Mouse (Mus musculus): Measurements from ENCODE around the gene Clca3a1. TPM values are rescaled to one million over a fixed set of nuclear protein-coding genes. Genes with fewer than 3 reads are reported as not detected.
"Not testable (repeated sequence)": the region's sequence is repeated elsewhere in the genome, so short reads cannot be mapped to it uniquely, and the experiment has no call there.

Clca3a1 gene
- polyA plus RNA-seq (2016; fragmentation: Nextera tagmentation; extraction: Ambion mirVana), result 0.12 and 0.20 TPM in 2 replicates

- no peak within 1 kb of the TSS for H3K27ac ChIP-seq
- H3K4me1 ChIP-seq, result no peaks in the 10 kb centered on the region
- no peak within 1 kb of the TSS for H3K9ac ChIP-seq
- no peak for ATAC-seq (ENCODE audit: low FRiP score)
- no peak within 1 kb of the TSS for H3K4me2 ChIP-seq
- H3K27me3 ChIP-seq, result no peaks in the 10 kb centered on the region
- whole genome bisulfite sequencing, result 83% methylated on average over 10 of the region's 11 CpGs
- H3K36me3 ChIP-seq (replicated peaks), result no peaks in the 10 kb centered on the region
- no peak within 1 kb of the TSS for H3K4me3 ChIP-seq (replicated peaks)
- H3K9me3 ChIP-seq, result no peaks in the 10 kb centered on the region
These were observed at the start of gene Clca3a1 for GRCm38 (mm10) chr3:144760592-144761309. TSS of gene Clca3a1 (minus strand) at chr3:144760977.

GRCm38 (mm10) chr3:144808153-144808925 is 47.6 kb upstream of the Clca3a1 start:
- not testable (repeated sequence) for H3K4me3 ChIP-seq (replicated peaks); H3K9ac ChIP-seq; H3K27me3 ChIP-seq; H3K9me3 ChIP-seq; H3K27ac ChIP-seq; H3K36me3 ChIP-seq (replicated peaks); H3K4me1 ChIP-seq; H3K4me2 ChIP-seq
- 68% methylated on average over 16 of the region's 17 CpGs for WGBS
- ATAC-seq (ENCODE audit: low FRiP score), result peak; percentile 57; the same call in 1 of the 2 replicates

- WGBS, result 58% methylated on average over 2 of the region's 2 CpGs
- H3K27ac ChIP-seq; ATAC-seq (ENCODE audit: low FRiP score); H3K9me3 ChIP-seq; H3K36me3 ChIP-seq (replicated peaks); H3K27me3 ChIP-seq; H3K4me3 ChIP-seq (replicated peaks); H3K4me1 ChIP-seq; H3K9ac ChIP-seq; H3K4me2 ChIP-seq: not testable (repeated sequence)
These were observed 45.8 kb upstream of the Clca3a1 start for GRCm38 (mm10) chr3:144806626-144807025.

- no peak overlapping the region for H3K4me2 ChIP-seq
- no peak overlapping the region for H3K9ac ChIP-seq
- H3K36me3 ChIP-seq (replicated peaks), result no peaks in the 10 kb centered on the region
- H3K27ac ChIP-seq, result no peak overlapping the region
- H3K27me3 ChIP-seq, result no peaks in the 10 kb centered on the region
- no peaks in the 10 kb centered on the region for H3K9me3 ChIP-seq
- ATAC-seq (ENCODE audit: low FRiP score), result no peak
- 36% methylated on average over 8 of the region's 8 CpGs for WGBS
- no peak overlapping the region for H3K4me3 ChIP-seq (replicated peaks)
- H3K4me1 ChIP-seq, result no peaks in the 10 kb centered on the region
These were observed 41.1 kb upstream of the Clca3a1 start for GRCm38 (mm10) chr3:144801861-144802260.

- Histone ChIP-seq H3K27ac (no peak overlapping the region), H3K4me2 (no peak overlapping the region), H3K9ac (no peak overlapping the region), H3K9me3 (no peaks in the 10 kb centered on the region), H3K27me3 (no peaks in the 10 kb centered on the region), H3K4me3 (replicated peaks) (no peak overlapping the region), H3K4me1 (no peaks in the 10 kb centered on the region), H3K36me3 (replicated peaks) (no peaks in the 10 kb centered on the region)
- 84% methylated on average over 11 of the region's 11 CpGs for WGBS
- ATAC-seq (ENCODE audit: low FRiP score), result no peak
These were observed 24.7 kb upstream of the Clca3a1 start for GRCm38 (mm10) chr3:144785181-144786148.

GRCm38 (mm10) chr3:144765161-144765560 is 4.4 kb upstream of the Clca3a1 start:
- Histone ChIP-seq H3K4me2 (no peak overlapping the region), H3K9ac (no peak overlapping the region), H3K36me3 (replicated peaks) (no peaks in the 10 kb centered on the region), H3K27me3 (no peaks in the 10 kb centered on the region), H3K9me3 (no peaks in the 10 kb centered on the region), H3K4me1 (no peaks in the 10 kb centered on the region), H3K4me3 (replicated peaks) (no peak overlapping the region), H3K27ac (no peak overlapping the region)
- ATAC-seq (ENCODE audit: low FRiP score), result no peak
- 93% methylated on average over 4 of the region's 4 CpGs for WGBS

- no peak overlapping the region for H3K4me3 ChIP-seq (replicated peaks)
- no peaks in the 10 kb centered on the region for H3K36me3 ChIP-seq (replicated peaks)
- no peaks in the 10 kb centered on the region for H3K9me3 ChIP-seq
- no peak for ATAC-seq (ENCODE audit: low FRiP score)
- H3K9ac ChIP-seq, result no peak overlapping the region
- no peaks in the 10 kb centered on the region for H3K4me1 ChIP-seq
- WGBS, result 85% methylated on average over 6 of the region's 6 CpGs
- no peak overlapping the region for H3K27ac ChIP-seq
- no peaks in the 10 kb centered on the region for H3K27me3 ChIP-seq
- no peak overlapping the region for H3K4me2 ChIP-seq
These were observed 677 bp upstream of the Clca3a1 start for GRCm38 (mm10) chr3:144761454-144761853.

GRCm38 (mm10) chr3:144759719-144760118 is 1.1 kb downstream of the Clca3a1 start:
- Histone ChIP-seq H3K4me1 (no peaks in the 10 kb centered on the region), H3K27me3 (no peaks in the 10 kb centered on the region), H3K9ac (no peak overlapping the region), H3K4me3 (replicated peaks) (no peak overlapping the region), H3K27ac (no peak overlapping the region), H3K4me2 (no peak overlapping the region), H3K36me3 (replicated peaks) (no peaks in the 10 kb centered on the region), H3K9me3 (no peaks in the 10 kb centered on the region)
- ATAC-seq (ENCODE audit: low FRiP score), result no peak
- 91% methylated on average over 3 of the region's 3 CpGs for WGBS

- not testable (repeated sequence) for H3K4me2 ChIP-seq; H3K27ac ChIP-seq; H3K4me3 ChIP-seq (replicated peaks); H3K9me3 ChIP-seq; H3K4me1 ChIP-seq; H3K9ac ChIP-seq; H3K36me3 ChIP-seq (replicated peaks); H3K27me3 ChIP-seq; ATAC-seq (ENCODE audit: low FRiP score)
- 77% methylated on average over 8 of the region's 8 CpGs for WGBS
These were observed 4.7 kb downstream of the Clca3a1 start for GRCm38 (mm10) chr3:144756103-144756502.

- no peak for ATAC-seq (ENCODE audit: low FRiP score)
- Histone ChIP-seq H3K36me3 (replicated peaks) (no peaks in the 10 kb centered on the region), H3K9ac (no peak overlapping the region), H3K27me3 (no peaks in the 10 kb centered on the region), H3K4me1 (no peaks in the 10 kb centered on the region; the same call in 1 of the 2 replicates), H3K27ac (no peak overlapping the region), H3K4me3 (replicated peaks) (no peak overlapping the region), H3K4me2 (no peak overlapping the region), H3K9me3 (no peaks in the 10 kb centered on the region)
- WGBS, result 6% methylated on average over 2 of the region's 2 CpGs
These were observed 7.7 kb downstream of the Clca3a1 start for GRCm38 (mm10) chr3:144753120-144753519.

- not testable (repeated sequence) for H3K4me1 ChIP-seq; H3K27me3 ChIP-seq; H3K4me3 ChIP-seq (replicated peaks); H3K4me2 ChIP-seq; H3K36me3 ChIP-seq (replicated peaks); H3K9ac ChIP-seq; H3K9me3 ChIP-seq; H3K27ac ChIP-seq
- 57% methylated on average over 20 of the region's 21 CpGs for WGBS
- peak; percentile 82 for ATAC-seq (ENCODE audit: low FRiP score)
These were observed 11.5 kb downstream of the Clca3a1 start for GRCm38 (mm10) chr3:144749062-144749963.
